Mouse (Mus musculus) hindbrain, embryonic 15.5 days (tissue): ENCODE results near the gene Dis3l2. TPM values are rescaled to one million over a fixed set of nuclear protein-coding genes. Genes with fewer than 3 reads are reported as not detected.

Experiments
- ATAC-seq: fragments of 200-750 bp; cut with Nextera tagmentation; 2 replicates; pipeline ENCODE4 v1.8.0; 2017; ENCODE audit warnings: low read depth, moderate number of reproducible peaks, moderate TSS enrichment; ENCODE audit not compliant: low FRiP score
- H3K27ac ChIP-seq: fragments of 300-500 bp; sonication (generic); replicated peaks from 2 replicates; pipeline ENCODE4 v1.5.1; 2015; ENCODE audit warnings: mild to moderate bottlenecking, inconsistent platforms
- H3K27me3 ChIP-seq: fragments of 300-500 bp; sonication (generic); 2 replicates; pipeline ENCODE4 v1.6.1; 2015; ENCODE audit warnings: control low read depth, inconsistent platforms
- H3K36me3 ChIP-seq: fragments of 300-500 bp; sonication (generic); 2 replicates; pipeline ENCODE4 v1.6.1; 2015; ENCODE audit warnings: control low read depth, inconsistent platforms
- H3K4me1 ChIP-seq: fragments of 300-500 bp; sonication (generic); replicated peaks from 2 replicates; pipeline ENCODE4 v1.6.1; 2015; ENCODE audit warnings: control low read depth, inconsistent platforms
- H3K4me2 ChIP-seq: fragments of 300-500 bp; sonication (generic); 2 replicates; pipeline ENCODE4 v1.6.1; 2015; ENCODE audit warnings: moderate library complexity, mild to moderate bottlenecking, inconsistent platforms
- H3K4me3 ChIP-seq: fragments of 300-500 bp; sonication (generic); 2 replicates; pipeline ENCODE4 v1.5.1; 2015; ENCODE audit warnings: mild to moderate bottlenecking, inconsistent platforms
- H3K9ac ChIP-seq: fragments of 300-500 bp; sonication (generic); 2 replicates; pipeline ENCODE4 v1.6.1; 2015; ENCODE audit warnings: inconsistent platforms
- H3K9me3 ChIP-seq: fragments of 300-500 bp; sonication (generic); 2 replicates; pipeline ENCODE4 v1.6.1; 2016; ENCODE audit warnings: control low read depth, inconsistent platforms
- WGBS: fragments of 180-500 bp; shearing (Covaris S2); methylation state at CpG from one replicate; pipeline ENCODE4 v1.1.7; 2015; 5-methylcytosine and 5-hydroxymethylcytosine counted together
- polyA plus RNA-seq: library from polyadenylated mRNA; unstranded; fragments of >200 nt; fragmentation: Nextera tagmentation; extraction: Ambion mirVana; gene quantifications from 2 replicates; pipeline ENCODE4 v1.2.1, GENCODE M21; 2015

The Dis3l2 gene
- polyA plus RNA-seq, 1 experiment from 2014 or later = 38.1 TPM

DNA sequence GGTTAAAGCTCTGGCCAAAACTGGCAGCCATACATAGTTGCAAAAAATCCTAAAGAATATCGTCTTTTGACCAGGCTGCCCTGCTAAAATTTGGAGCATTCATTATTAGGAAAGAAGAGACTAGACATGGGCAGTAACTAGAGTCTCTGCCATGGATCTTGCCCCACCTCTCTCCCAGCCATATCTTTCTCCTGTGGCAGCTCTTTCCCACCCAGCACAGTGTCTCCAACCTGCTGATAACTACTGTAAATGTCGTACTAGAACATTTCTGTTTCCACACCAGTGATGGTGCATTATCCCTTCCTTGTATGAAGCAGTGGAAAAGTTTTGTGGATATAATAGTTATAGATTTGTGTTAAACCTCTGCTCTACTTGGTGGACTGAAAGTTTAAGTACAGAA lies 147.1 kb downstream of the Dis3l2 start:
- Histone ChIP-seq H3K4me3 (no peak overlapping the region), H3K4me2 (no peak overlapping the region), H3K27ac (no peak overlapping the region), H3K27me3 (no peaks in the 10 kb centered on the region), H3K36me3 (no peaks in the 10 kb centered on the region), H3K4me1 (no peaks in the 10 kb centered on the region), H3K9ac (no peak overlapping the region), H3K9me3 (no peaks in the 10 kb centered on the region)
- no peak for ATAC-seq
- WGBS = 93% methylated on average over 2 of the region's 2 CpGs

DNA sequence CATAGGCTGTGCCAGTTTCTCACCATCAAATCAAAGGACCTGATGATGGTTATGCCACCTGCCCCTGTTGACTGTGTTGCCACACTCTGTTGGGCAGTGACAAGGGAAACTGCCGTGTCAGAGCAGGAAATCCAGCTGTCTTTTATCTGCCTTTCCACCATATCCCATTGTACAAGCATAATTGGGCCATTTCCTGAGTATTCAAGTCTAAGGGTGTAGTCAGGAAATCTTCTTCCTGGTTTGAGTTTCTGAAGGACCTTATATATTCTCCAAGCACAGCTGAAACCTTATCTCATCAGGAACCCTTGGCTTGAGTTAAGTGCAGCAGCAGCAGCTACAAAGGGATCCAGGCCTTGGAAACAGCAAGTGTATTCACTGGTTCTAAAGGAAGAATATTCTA lies 155.3 kb downstream of the Dis3l2 start:
- Histone ChIP-seq H3K27ac (no peak overlapping the region), H3K4me1 (no peaks in the 10 kb centered on the region), H3K36me3 (peaks cover 16% of the 10 kb centered on the region; the same call in 1 of the 2 replicates), H3K4me3 (no peak overlapping the region), H3K9ac (no peak overlapping the region), H3K27me3 (no peaks in the 10 kb centered on the region), H3K9me3 (no peaks in the 10 kb centered on the region), H3K4me2 (no peak overlapping the region)
- ATAC-seq = no peak
- 76% methylated on average over 1 of the region's 1 CpGs for WGBS

DNA sequence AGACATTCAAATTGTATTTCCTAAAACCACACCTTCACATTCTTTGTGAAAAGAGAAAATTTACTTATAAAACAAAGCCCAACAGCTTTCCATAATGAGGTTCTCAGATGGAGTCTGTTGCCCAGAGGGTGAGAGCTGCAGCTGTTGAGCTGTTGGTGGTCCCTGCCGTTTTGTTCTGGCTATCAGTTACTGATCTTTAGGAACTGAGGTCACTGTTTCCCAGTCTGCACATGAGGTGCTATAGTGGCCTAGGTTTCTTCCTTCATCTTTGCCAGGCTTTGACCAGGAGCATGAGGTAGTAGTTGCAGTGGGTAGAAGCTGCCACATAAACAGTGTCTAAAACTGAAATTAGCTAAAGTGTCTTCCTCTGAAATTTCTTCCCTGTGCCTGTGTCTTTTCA lies 155.8 kb downstream of the Dis3l2 start:
- H3K27me3 ChIP-seq = no peaks in the 10 kb centered on the region
- H3K36me3 ChIP-seq = peaks cover 16% of the 10 kb centered on the region; the same call in 1 of the 2 replicates
- H3K4me2 ChIP-seq = no peak overlapping the region
- H3K4me1 ChIP-seq = no peaks in the 10 kb centered on the region
- H3K27ac ChIP-seq = no peak overlapping the region
- no peak for ATAC-seq
- H3K9ac ChIP-seq = no peak overlapping the region
- no peaks in the 10 kb centered on the region for H3K9me3 ChIP-seq
- H3K4me3 ChIP-seq = no peak overlapping the region
- WGBS = 40% methylated on average over 1 of the region's 1 CpGs

DNA sequence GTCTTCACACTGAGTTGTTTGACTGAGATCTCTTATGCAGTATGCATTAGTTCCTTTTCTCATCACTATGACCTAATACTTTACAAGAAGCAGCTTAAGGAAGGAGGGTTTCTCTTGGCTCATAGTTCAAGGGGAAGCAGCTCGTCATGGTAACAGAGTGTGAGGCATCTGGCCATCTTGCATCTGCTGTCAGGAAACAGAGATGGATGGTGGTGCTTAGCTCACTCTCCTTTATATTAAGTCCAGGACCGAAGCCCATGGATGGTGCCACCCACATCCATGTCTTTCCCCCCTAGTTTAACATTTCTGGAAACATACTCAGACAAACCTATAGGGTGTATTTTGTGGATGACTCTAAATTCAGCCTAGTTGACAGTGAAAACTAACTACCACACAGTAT lies 170.1 kb downstream of the Dis3l2 start:
- H3K4me1 ChIP-seq = no peaks in the 10 kb centered on the region
- H3K4me3 ChIP-seq = no peak overlapping the region
- H3K4me2 ChIP-seq = no peak overlapping the region
- H3K27me3 ChIP-seq = no peaks in the 10 kb centered on the region
- peaks cover 9% of the 10 kb centered on the region; the same call in 1 of the 2 replicates for H3K36me3 ChIP-seq
- H3K27ac ChIP-seq = no peak overlapping the region
- 26% methylated on average over 2 of the region's 2 CpGs for WGBS
- H3K9ac ChIP-seq = no peak overlapping the region
- ATAC-seq = no peak
- no peaks in the 10 kb centered on the region for H3K9me3 ChIP-seq

DNA sequence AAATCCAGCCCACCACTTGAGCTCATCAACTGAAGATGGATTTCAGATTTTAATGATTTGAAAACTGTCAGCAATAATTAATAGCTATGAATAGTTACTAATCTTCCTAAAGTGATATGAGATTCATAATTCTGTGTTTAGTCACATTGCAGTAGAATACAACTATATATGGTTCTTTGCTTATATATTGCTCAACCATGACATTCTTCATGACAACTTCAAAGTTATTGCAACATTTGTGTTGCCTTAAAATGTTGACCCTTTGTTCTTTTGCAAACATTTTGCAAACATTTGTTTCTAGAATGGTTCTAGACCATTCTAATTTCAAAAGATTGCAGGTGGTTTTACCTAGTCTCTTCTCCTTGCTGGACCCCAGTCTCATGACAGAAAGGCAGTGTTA lies 175.1 kb downstream of the Dis3l2 start:
- Histone ChIP-seq H3K4me1 (no peaks in the 10 kb centered on the region), H3K4me3 (no peak overlapping the region), H3K36me3 (peaks cover 9% of the 10 kb centered on the region; the same call in 1 of the 2 replicates), H3K9ac (no peak overlapping the region), H3K27me3 (no peaks in the 10 kb centered on the region), H3K27ac (no peak overlapping the region), H3K9me3 (no peaks in the 10 kb centered on the region), H3K4me2 (no peak overlapping the region)
- ATAC-seq = no peak

DNA sequence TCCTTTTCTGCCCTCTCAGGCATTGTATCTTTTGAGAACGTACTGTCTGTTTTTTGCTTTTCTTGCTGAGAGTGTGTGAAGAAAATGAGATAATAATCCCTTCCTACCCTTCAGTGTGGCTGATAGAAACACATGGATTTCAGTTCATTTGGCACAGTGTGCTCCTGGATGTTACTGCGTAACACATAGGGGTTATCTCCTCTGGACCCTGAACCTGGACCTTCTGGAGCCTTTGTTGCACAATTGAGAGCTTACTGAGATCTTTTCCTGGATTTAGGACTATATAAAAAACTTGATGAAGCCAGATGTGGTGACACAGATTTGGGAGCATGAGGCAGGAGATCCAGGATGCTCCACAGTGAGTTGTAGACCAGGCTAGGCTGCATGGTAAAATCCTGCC lies 175.9 kb downstream of the Dis3l2 start:
- ATAC-seq = no peak

DNA sequence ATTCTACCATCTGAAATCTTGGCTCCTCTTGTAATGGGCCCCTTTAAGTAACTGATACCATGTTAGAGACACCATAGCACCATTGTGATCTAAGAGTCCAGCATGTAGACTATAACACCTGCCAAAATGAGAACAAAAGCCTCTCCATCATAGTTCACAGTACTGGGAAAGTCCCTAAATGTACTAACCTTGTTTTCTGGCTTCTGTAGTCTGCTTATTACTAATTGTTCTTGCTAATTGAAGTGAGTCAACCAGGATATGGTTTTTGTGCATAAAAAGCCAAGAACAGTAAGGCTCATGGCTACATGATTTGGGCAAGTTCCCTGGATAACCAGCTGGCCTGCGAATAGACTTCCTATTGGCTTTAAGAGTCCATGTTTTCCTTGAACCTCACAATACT lies 183.5 kb downstream of the Dis3l2 start:
- Histone ChIP-seq H3K4me3 (no peak overlapping the region), H3K27me3 (no peaks in the 10 kb centered on the region), H3K36me3 (no peaks in the 10 kb centered on the region), H3K27ac (no peak overlapping the region), H3K9me3 (no peaks in the 10 kb centered on the region), H3K4me1 (no peaks in the 10 kb centered on the region), H3K9ac (no peak overlapping the region), H3K4me2 (no peak overlapping the region)
- WGBS = 97% methylated on average over 1 of the region's 1 CpGs
- ATAC-seq = no peak

More for the DNA sequence above, 175.9 kb downstream of the Dis3l2 start:
- WGBS = 94% methylated on average over 2 of the region's 2 CpGs
- no peaks in the 10 kb centered on the region for H3K27me3 ChIP-seq
- no peak overlapping the region for H3K4me2 ChIP-seq
- no peaks in the 10 kb centered on the region for H3K9me3 ChIP-seq
- no peak overlapping the region for H3K27ac ChIP-seq
- no peak overlapping the region for H3K9ac ChIP-seq
- H3K4me3 ChIP-seq = no peak overlapping the region
- no peaks in the 10 kb centered on the region for H3K4me1 ChIP-seq
- peaks cover 9% of the 10 kb centered on the region; the same call in 1 of the 2 replicates for H3K36me3 ChIP-seq

DNA sequence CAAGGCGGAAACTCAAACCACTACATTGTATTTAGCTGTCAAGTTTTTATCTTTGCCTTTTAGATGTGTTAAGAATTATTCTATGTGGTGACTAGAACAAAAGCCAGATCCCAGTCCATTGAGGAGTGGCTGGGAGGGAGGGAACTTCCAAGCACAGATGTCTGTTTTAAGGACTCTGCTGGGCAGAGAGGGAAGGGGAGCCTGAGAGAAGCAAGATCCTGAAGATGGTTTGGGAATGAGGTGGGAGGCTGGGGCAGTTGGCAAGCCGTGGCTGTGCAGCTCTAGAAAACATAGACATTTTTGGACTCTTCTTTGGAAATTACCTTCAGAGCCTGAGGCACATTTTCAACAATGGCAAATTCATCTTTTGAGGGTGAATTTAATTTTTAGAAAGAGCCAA lies 208.9 kb downstream of the Dis3l2 start:
- H3K36me3 ChIP-seq = no peaks in the 10 kb centered on the region
- no peak overlapping the region for H3K4me2 ChIP-seq
- no peaks in the 10 kb centered on the region for H3K4me1 ChIP-seq
- ATAC-seq = no peak
- H3K4me3 ChIP-seq = no peak overlapping the region
- WGBS = 77% methylated on average over 2 of the region's 2 CpGs
- no peaks in the 10 kb centered on the region for H3K9me3 ChIP-seq
- no peak overlapping the region for H3K27ac ChIP-seq
- no peak overlapping the region for H3K9ac ChIP-seq
- H3K27me3 ChIP-seq = no peaks in the 10 kb centered on the region

DNA sequence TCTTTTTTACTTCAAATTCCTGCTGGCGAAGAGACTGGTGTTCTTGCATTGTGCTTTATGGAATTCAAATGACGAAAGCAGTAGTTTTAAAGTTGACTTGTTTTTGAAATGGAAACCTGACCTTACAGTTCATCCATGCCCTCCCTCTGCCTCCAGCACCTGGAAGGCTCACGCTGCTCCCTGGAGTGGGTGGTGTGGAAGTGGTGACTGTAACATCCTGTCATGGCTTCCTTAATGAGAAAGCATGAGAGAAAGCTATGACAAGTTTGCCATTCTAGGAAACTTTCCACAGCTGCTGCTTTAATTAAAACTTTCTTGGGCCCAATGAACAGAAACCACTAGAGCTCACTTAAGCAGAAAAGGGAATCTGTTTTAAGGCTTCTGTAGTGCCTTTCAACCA lies 210.3 kb downstream of the Dis3l2 start:
- Histone ChIP-seq H3K9me3 (no peaks in the 10 kb centered on the region), H3K4me2 (no peak overlapping the region), H3K27ac (no peak overlapping the region), H3K4me3 (no peak overlapping the region), H3K4me1 (no peaks in the 10 kb centered on the region), H3K9ac (no peak overlapping the region), H3K27me3 (no peaks in the 10 kb centered on the region), H3K36me3 (no peaks in the 10 kb centered on the region)
- 91% methylated on average over 3 of the region's 3 CpGs for WGBS
- ATAC-seq = no peak

DNA sequence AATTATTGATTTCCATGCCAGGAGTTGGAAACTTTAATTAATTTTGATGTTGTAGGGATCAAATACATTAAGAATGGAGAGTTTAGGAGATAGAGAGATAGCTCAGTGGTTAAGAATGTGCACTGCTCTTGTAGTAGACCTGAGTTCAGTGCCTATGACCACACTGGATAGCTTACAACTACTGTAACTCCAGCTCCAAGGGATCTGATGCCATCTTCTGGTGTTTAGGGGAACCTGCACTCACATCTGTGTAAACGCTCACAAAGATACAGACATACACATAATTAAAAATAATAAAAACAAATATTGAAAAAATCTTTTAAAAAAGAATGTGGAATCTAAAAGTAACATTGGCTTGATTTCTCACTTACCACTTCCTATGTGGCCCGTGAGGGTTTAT lies 211.1 kb downstream of the Dis3l2 start:
- H3K27me3 ChIP-seq = no peaks in the 10 kb centered on the region
- no peak for ATAC-seq
- no peaks in the 10 kb centered on the region for H3K9me3 ChIP-seq
- H3K4me3 ChIP-seq = no peak overlapping the region
- H3K9ac ChIP-seq = no peak overlapping the region
- WGBS = 97% methylated on average over 2 of the region's 2 CpGs
- no peak overlapping the region for H3K27ac ChIP-seq
- H3K36me3 ChIP-seq = no peaks in the 10 kb centered on the region
- H3K4me2 ChIP-seq = no peak overlapping the region
- no peaks in the 10 kb centered on the region for H3K4me1 ChIP-seq

DNA sequence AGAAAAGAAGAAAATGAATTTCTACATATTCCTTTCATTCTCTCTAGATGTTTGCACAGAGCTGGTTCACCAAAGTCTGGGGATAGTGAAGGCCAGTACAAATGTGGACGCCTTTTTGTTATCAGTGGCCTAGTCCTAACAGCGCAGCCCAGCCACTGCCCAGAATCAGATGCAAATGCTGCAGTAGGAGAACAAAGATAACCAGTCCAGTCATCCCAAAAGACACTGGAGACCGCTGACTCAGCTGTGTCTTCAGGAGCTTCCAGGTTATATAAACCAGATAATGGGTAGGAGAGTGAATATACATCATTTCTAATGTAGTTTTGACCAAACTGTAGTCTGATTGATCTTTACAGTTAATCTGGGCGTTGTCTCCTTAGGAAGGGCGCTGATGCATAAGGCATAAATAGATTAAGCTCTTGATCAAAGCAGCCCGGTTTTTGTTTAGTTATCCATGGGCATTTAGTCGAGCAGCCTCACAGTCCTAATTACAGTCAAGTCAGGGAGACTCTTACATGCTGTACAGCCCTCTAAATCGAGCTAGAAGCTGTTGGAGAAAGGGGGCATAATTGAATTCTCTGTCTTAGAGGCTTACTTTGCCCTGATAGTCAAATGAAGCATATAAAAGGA lies 212.9 kb downstream of the Dis3l2 start:
- Histone ChIP-seq H3K4me2 (no peak overlapping the region), H3K4me1 (no peaks in the 10 kb centered on the region), H3K9me3 (no peaks in the 10 kb centered on the region), H3K27me3 (no peaks in the 10 kb centered on the region), H3K27ac (peak overlapping the region; percentile 41; the same call in 1 of the 2 replicates), H3K4me3 (no peak overlapping the region), H3K9ac (no peak overlapping the region), H3K36me3 (no peaks in the 10 kb centered on the region)
- ATAC-seq = no peak
- WGBS = 58% methylated on average over 8 of the region's 8 CpGs

DNA sequence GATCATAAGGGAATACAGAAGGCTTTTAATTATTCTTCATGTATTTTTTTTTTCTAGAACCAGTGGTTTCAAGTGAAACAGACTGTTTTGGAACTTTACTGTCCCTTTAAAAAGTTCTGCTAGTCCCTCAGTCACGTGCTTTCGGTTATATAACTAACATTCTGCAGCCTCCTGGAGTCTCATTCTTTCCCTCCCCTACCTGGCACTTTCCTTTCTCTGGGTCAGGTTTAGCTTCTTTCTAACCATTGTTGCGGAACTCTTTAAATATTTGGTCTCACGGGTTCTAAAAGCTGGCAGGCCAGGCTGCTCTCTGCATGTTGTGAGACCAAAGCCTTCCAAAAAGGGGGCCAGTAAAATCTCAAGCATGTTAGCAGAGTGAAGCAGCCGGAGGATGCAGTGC lies 222.2 kb downstream of the Dis3l2 start:
- Histone ChIP-seq H3K9ac (no peak overlapping the region), H3K27me3 (no peaks in the 10 kb centered on the region), H3K4me3 (no peak overlapping the region), H3K9me3 (no peaks in the 10 kb centered on the region), H3K36me3 (no peaks in the 10 kb centered on the region), H3K4me1 (no peaks in the 10 kb centered on the region), H3K4me2 (no peak overlapping the region), H3K27ac (no peak overlapping the region)
- 76% methylated on average over 5 of the region's 5 CpGs for WGBS
- ATAC-seq = no peak
